Mouse (Mus musculus) frontal cortex, postnatal 14 days (tissue): Measurements from ENCODE around the gene Ccdc186.

Source experiments
- DNase-seq, 2 experiments: peaks; one replicate each; pipeline ENCODE4 v3.0.0; 2022; ENCODE audit warnings: low spot score in 2 of 2

The Ccdc186 gene

GRCm38 (mm10) chr19:56821798-56822447 is at the start of gene Ccdc186:
Gene Ccdc186 (minus strand): TSS chr19:56822190.
- DNase-seq, result peak; percentile 89 to 97

GRCm38 (mm10) chr19:56867701-56868100 is 45.7 kb upstream of the Ccdc186 start:
- no peak for DNase-seq

GRCm38 (mm10) chr19:56856455-56856854 is 34.5 kb upstream of the Ccdc186 start:
- no peak for DNase-seq

GRCm38 (mm10) chr19:56852590-56852989 is 30.6 kb upstream of the Ccdc186 start:
- no peak for DNase-seq

- DNase-seq, result no peak
Observed at GRCm38 (mm10) chr19:56842974-56843373, 21.0 kb upstream of the Ccdc186 start.

GRCm38 (mm10) chr19:56838942-56839706 is 17.1 kb upstream of the Ccdc186 start:
- DNase-seq, result no peak

GRCm38 (mm10) chr19:56835340-56835739 is 13.3 kb upstream of the Ccdc186 start:
- DNase-seq, result no peak

- DNase-seq, result no peak
Observed at GRCm38 (mm10) chr19:56830163-56830562, 8.2 kb upstream of the Ccdc186 start.

- no peak for DNase-seq
Observed at GRCm38 (mm10) chr19:56829267-56829666, 7.3 kb upstream of the Ccdc186 start.

GRCm38 (mm10) chr19:56828305-56828704 is 6.3 kb upstream of the Ccdc186 start:
- no peak for DNase-seq

GRCm38 (mm10) chr19:56826047-56826631 is 4.1 kb upstream of the Ccdc186 start, which contains the start of gene Tdrd1:
Gene Tdrd1 (plus strand): TSS chr19:56826209.
- no peak for DNase-seq

- DNase-seq, result no peak
Observed at GRCm38 (mm10) chr19:56822448-56822836, 452 bp upstream of the Ccdc186 start.

- no peak for DNase-seq
Observed at GRCm38 (mm10) chr19:56821040-56821797, 771 bp downstream of the Ccdc186 start.

- peak; percentile 12 to 16 for DNase-seq
Observed at GRCm38 (mm10) chr19:56817851-56818526, 4.0 kb downstream of the Ccdc186 start.

GRCm38 (mm10) chr19:56813360-56813759 is 8.6 kb downstream of the Ccdc186 start:
- no peak for DNase-seq

- peak in 1 of 2 experiments; percentile 20 for DNase-seq
Observed at GRCm38 (mm10) chr19:56811590-56811989, 10.4 kb downstream of the Ccdc186 start.

GRCm38 (mm10) chr19:56810641-56811146 is 11.3 kb downstream of the Ccdc186 start:
- no peak for DNase-seq

- no peak for DNase-seq
Observed at GRCm38 (mm10) chr19:56808771-56809170, 13.2 kb downstream of the Ccdc186 start.

- DNase-seq, result no peak
Observed at GRCm38 (mm10) chr19:56807122-56807521, 14.9 kb downstream of the Ccdc186 start.

GRCm38 (mm10) chr19:56805366-56805765 is 16.6 kb downstream of the Ccdc186 start:
- no peak for DNase-seq

- DNase-seq, result no peak
Observed at GRCm38 (mm10) chr19:56802352-56802746, 19.6 kb downstream of the Ccdc186 start.
